Mouse (Mus musculus) myocyte (in vitro differentiated cells): ENCODE measurements around the gene Herc6.
"Not testable (repeated sequence)": the region's sequence is repeated elsewhere in the genome, so short reads cannot be mapped to it uniquely, and the experiment has no call there.

Experiments
- CEBPB ChIP-seq: IDR thresholded peaks from 2 replicates; pipeline ENCODE4 v1.6.1; 2011; ENCODE audit warnings: mild to moderate bottlenecking, moderate library complexity; ENCODE audit not compliant: poor library complexity, insufficient read depth, severe bottlenecking
- E2F4 ChIP-seq: IDR thresholded peaks from one replicate; pipeline ENCODE4 v1.6.1; 2011; ENCODE audit warnings: mild to moderate bottlenecking, control low read depth, moderate library complexity; ENCODE audit not compliant: insufficient read depth
- MAX ChIP-seq: IDR thresholded peaks from one replicate; pipeline ENCODE4 v1.6.1; 2011; ENCODE audit warnings: low read depth, mild to moderate bottlenecking, control low read depth
- POLR2A ChIP-seq: IDR thresholded peaks from one replicate; pipeline ENCODE4 v1.6.1; 2011; ENCODE audit warnings: low read depth, mild to moderate bottlenecking, control low read depth, moderate library complexity; ENCODE audit not compliant: insufficient read length
- POLR2AphosphoS2 ChIP-seq: IDR thresholded peaks from one replicate; pipeline ENCODE4 v1.6.1; 2011; ENCODE audit warnings: low read depth, control low read depth; ENCODE audit not compliant: insufficient read length
- TCF12 ChIP-seq: IDR thresholded peaks from one replicate; pipeline ENCODE4 v1.6.1; 2011; ENCODE audit warnings: mild to moderate bottlenecking, control low read depth; ENCODE audit not compliant: poor library complexity, insufficient read depth, severe bottlenecking
- USF1 ChIP-seq: IDR thresholded peaks from one replicate; pipeline ENCODE4 v1.6.1; 2011; ENCODE audit warnings: low read depth, mild to moderate bottlenecking, control low read depth, moderate library complexity

- TF ChIP-seq POLR2A, USF1, MAX, E2F4, POLR2AphosphoS2, CEBPB, TCF12: not testable (repeated sequence)
Observed at GRCm38 (mm10) chr6:57543591-57543990, 37.2 kb upstream of the Herc6 start.
